Mouse (Mus musculus): Measurements from ENCODE around the gene Pigz.

- TF ChIP-seq CTCF (IDR thresholded peaks at IDR 0.05; ENCODE audit: low read depth), result no peak
- TF ChIP-seq EP300 (IDR thresholded peaks at IDR 0.05; ENCODE audit: low read depth), result no peak
Measured at GRCm38 (mm10) chr16:31910281-31910847, 23.3 kb upstream of the Pigz start.

Data from heart, postnatal 0 days (tissue).